Mouse (Mus musculus) lung, embryonic 16.5 days (tissue): Measurements from ENCODE around the gene Fhl4. TPM values are rescaled to one million over a fixed set of nuclear protein-coding genes. Genes with fewer than 3 reads are reported as not detected.

Source experiments
- polyA plus RNA-seq: library from polyadenylated mRNA; unstranded; fragments of >200 nt; fragmentation: Nextera tagmentation; extraction: Ambion mirVana; gene quantifications from 2 replicates; pipeline ENCODE4 v1.2.1, GENCODE M21; 2015

Gene Fhl4
- polyA plus RNA-seq, 1 experiment from 2014 or later = 1.0 TPM

Other genes with a start within 250 kb of the Fhl4 start
- 17.8 and 19.8 TPM in 2 replicates for gene Ric8b, start 184.9 kb downstream of the Fhl4 start, polyA plus RNA-seq
- gene Tmem263, start 132 bp upstream of the Fhl4 start, polyA plus RNA-seq = 71.1 and 74.5 TPM in 2 replicates
- 9.0 and 12.1 TPM in 2 replicates for gene Mterf2, start 25.5 kb upstream of the Fhl4 start, polyA plus RNA-seq
- gene Cry1, start 82.6 kb upstream of the Fhl4 start, polyA plus RNA-seq = 26.5 and 28.2 TPM in 2 replicates